Mouse (Mus musculus) lung, postnatal 0 days (tissue): ENCODE data around the gene Cops7a. TPM values are rescaled to one million over a fixed set of nuclear protein-coding genes. Genes with fewer than 3 reads are reported as not detected.
A peak's percentile ranks its signal among the peaks of the same experiment; 100 is the strongest.

Experiments
- ATAC-seq: fragments of 200-750 bp; cut with Nextera tagmentation; 2 replicates; pipeline ENCODE4 v1.8.0; 2017; ENCODE audit warnings: moderate library complexity
- DNase-seq: peaks from one replicate; pipeline ENCODE4 v3.0.0-alpha.2; 2016; ENCODE audit warnings: low spot score
- H3K27ac ChIP-seq: fragments of 300-500 bp; sonication (generic); 2 replicates; pipeline ENCODE4 v1.5.1; 2014; ENCODE audit warnings: antibody characterized with exemption, mild to moderate bottlenecking, low read length, mixed read lengths
- H3K27me3 ChIP-seq: fragments of 300-500 bp; sonication (generic); replicated peaks from 2 replicates; pipeline ENCODE4 v1.6.1; 2014; ENCODE audit warnings: low read length, mixed read lengths; ENCODE audit not compliant: insufficient read depth
- H3K36me3 ChIP-seq: fragments of 300-500 bp; sonication (generic); 2 replicates; pipeline ENCODE4 v1.6.1; 2014; ENCODE audit warnings: low read length, mixed read lengths; ENCODE audit not compliant: insufficient read depth
- H3K4me1 ChIP-seq: fragments of 300-500 bp; sonication (generic); 2 replicates; pipeline ENCODE4 v1.6.1; 2014; ENCODE audit warnings: antibody characterized with exemption, low read depth, low read length, mixed read lengths; ENCODE audit not compliant: insufficient read depth
- H3K4me2 ChIP-seq: fragments of 300-500 bp; sonication (generic); replicated peaks from 2 replicates; pipeline ENCODE4 v1.6.1; 2014; ENCODE audit warnings: low read depth, mild to moderate bottlenecking, low read length, moderate library complexity, mixed read lengths
- H3K4me3 ChIP-seq: fragments of 300-500 bp; sonication (generic); 2 replicates; pipeline ENCODE4 v1.5.1; 2014; ENCODE audit warnings: low read depth, low read length
- H3K9ac ChIP-seq: fragments of 300-500 bp; sonication (generic); replicated peaks from 2 replicates; pipeline ENCODE4 v1.6.1; 2014; ENCODE audit warnings: low read depth, mild to moderate bottlenecking
- H3K9me3 ChIP-seq: fragments of 300-500 bp; sonication (generic); 2 replicates; pipeline ENCODE4 v1.6.1; 2016; ENCODE audit warnings: low read length, mixed read lengths
- CTCF ChIP-seq: IDR thresholded peaks from 2 replicates; pipeline ENCODE4 v1.5.1; 2016; ENCODE audit warnings: antibody characterized with exemption, mild to moderate bottlenecking
- EP300 ChIP-seq: IDR thresholded peaks from 2 replicates; pipeline ENCODE4 v1.6.1; 2016; ENCODE audit warnings: antibody characterized with exemption, mild to moderate bottlenecking, control low read depth
- WGBS: fragments of 180-500 bp; shearing (Covaris S2); extraction: QIAGEN DNeasy Blood & Tissue Kit; methylation state at CpG from one replicate; pipeline ENCODE4 v1.1.7; 2014; 5-methylcytosine and 5-hydroxymethylcytosine counted together
- polyA plus RNA-seq: library from polyadenylated mRNA; unstranded; fragments of >200 nt; fragmentation: Nextera tagmentation; extraction: Ambion mirVana; gene quantifications from 2 replicates; pipeline ENCODE4 v1.2.1, GENCODE M21; 2015

The Cops7a gene
- polyA plus RNA-seq, 1 experiment from 2014 or later, result 118 TPM

- Histone ChIP-seq H3K4me3 (peak overlapping the region; percentile 84), H3K9ac (peak overlapping the region; percentile 87), H3K36me3 (0 out of 2 replicates have a peak, but pooled peaks cover 2% of the 10 kb centered on the region), H3K27me3 (no peaks in the 10 kb centered on the region), H3K4me2 (peak overlapping the region; percentile 82), H3K9me3 (no peaks in the 10 kb centered on the region), H3K27ac (peak overlapping the region; percentile 89), H3K4me1 (peaks cover 5% of the 10 kb centered on the region)
- DNase-seq (no peak), ATAC-seq (no peak)
- WGBS, result 9% methylated on average over 15 of the region's 15 CpGs
- TF ChIP-seq CTCF, result no peak
- peak; percentile 10; the same call in 1 of the 2 replicates for TF ChIP-seq EP300
Measured at GRCm38 (mm10) chr6:124965747-124966146, 409 bp upstream of the Cops7a start.

DNA sequence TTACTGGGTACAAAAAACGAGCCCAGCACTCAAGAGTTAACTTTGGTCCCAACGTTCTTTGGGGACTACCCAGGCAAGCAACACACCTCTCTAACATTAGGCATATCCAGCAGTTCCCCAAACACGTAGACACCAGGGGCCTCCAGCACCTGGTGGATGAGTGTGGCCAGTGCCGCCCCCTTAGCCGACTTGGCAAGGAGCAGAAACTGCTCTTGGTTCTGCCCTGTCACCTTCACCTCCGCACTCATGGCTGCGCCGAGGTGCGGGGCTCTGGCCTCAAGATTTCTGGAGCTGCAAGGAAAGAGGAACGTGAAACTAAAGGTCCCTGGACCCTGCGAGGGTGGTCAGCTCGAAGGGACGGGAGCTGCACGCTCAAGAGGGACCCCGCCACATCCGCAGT, 700 bp downstream of the Cops7a start:
- Histone ChIP-seq H3K4me3 (peak overlapping the region; percentile 84), H3K27ac (peak overlapping the region; percentile 89; the same call in 1 of the 2 replicates), H3K4me2 (peak overlapping the region; percentile 82), H3K27me3 (no peaks in the 10 kb centered on the region), H3K9me3 (no peaks in the 10 kb centered on the region), H3K9ac (peak overlapping the region; percentile 87), H3K4me1 (peaks cover 5% of the 10 kb centered on the region), H3K36me3 (0 out of 2 replicates have a peak, but pooled peaks cover 11% of the 10 kb centered on the region)
- peak; percentile 0; the same call in 1 of the 2 replicates for ATAC-seq
- peak; percentile 42 for DNase-seq
- TF ChIP-seq CTCF, result peak; percentile 8; the same call in 1 of the 2 replicates
- no peak for TF ChIP-seq EP300
- 28% methylated on average over 16 of the region's 16 CpGs for WGBS

- Histone ChIP-seq H3K4me3 (no peak overlapping the region), H3K4me1 (peaks cover 5% of the 10 kb centered on the region), H3K9ac (no peak overlapping the region), H3K27me3 (no peaks in the 10 kb centered on the region), H3K36me3 (peaks cover 23% of the 10 kb centered on the region; the same call in 1 of the 2 replicates), H3K27ac (no peak overlapping the region), H3K4me2 (no peak overlapping the region), H3K9me3 (no peaks in the 10 kb centered on the region)
- ATAC-seq, result no peak
- no peak for TF ChIP-seq EP300
- no peak for TF ChIP-seq CTCF
- 93% methylated on average over 12 of the region's 12 CpGs for WGBS
- no peak for DNase-seq
Measured at GRCm38 (mm10) chr6:124961021-124961420, 4.3 kb downstream of the Cops7a start.

- Histone ChIP-seq H3K27ac (no peak overlapping the region), H3K9me3 (no peaks in the 10 kb centered on the region), H3K36me3 (peaks cover 23% of the 10 kb centered on the region; the same call in 1 of the 2 replicates), H3K4me1 (peaks cover 5% of the 10 kb centered on the region), H3K27me3 (no peaks in the 10 kb centered on the region), H3K4me2 (no peak overlapping the region), H3K9ac (no peak overlapping the region), H3K4me3 (no peak overlapping the region)
- 95% methylated on average over 13 of the region's 13 CpGs for WGBS
- DNase-seq (no peak), ATAC-seq (no peak)
- TF ChIP-seq EP300, result no peak
- TF ChIP-seq CTCF, result no peak
Measured at GRCm38 (mm10) chr6:124959960-124960359, 5.4 kb downstream of the Cops7a start.

- Histone ChIP-seq H3K36me3 (peaks cover 23% of the 10 kb centered on the region; the same call in 1 of the 2 replicates), H3K9ac (no peak overlapping the region)
- peak; percentile 85 for ATAC-seq
Measured at GRCm38 (mm10) chr6:124958127-124958526, 7.2 kb downstream of the Cops7a start.

GRCm38 (mm10) chr6:124955212-124955611, 10.1 kb downstream of the Cops7a start:
- 95% methylated on average over 4 of the region's 4 CpGs for WGBS
- Histone ChIP-seq H3K4me1 (no peaks in the 10 kb centered on the region), H3K27ac (no peak overlapping the region), H3K4me3 (no peak overlapping the region), H3K4me2 (no peak overlapping the region), H3K36me3 (peaks cover 16% of the 10 kb centered on the region; the same call in 1 of the 2 replicates), H3K9ac (no peak overlapping the region), H3K9me3 (no peaks in the 10 kb centered on the region), H3K27me3 (no peaks in the 10 kb centered on the region)
- TF ChIP-seq EP300 (no peak), CTCF (no peak)
- no peak for ATAC-seq
- no peak for DNase-seq

More at GRCm38 (mm10) chr6:124958127-124958526, 7.2 kb downstream of the Cops7a start:
- Histone ChIP-seq H3K4me2 (no peak overlapping the region), H3K27ac (no peak overlapping the region), H3K4me3 (no peak overlapping the region), H3K4me1 (no peaks in the 10 kb centered on the region), H3K27me3 (no peaks in the 10 kb centered on the region), H3K9me3 (no peaks in the 10 kb centered on the region)
- TF ChIP-seq EP300, result no peak
- no peak for TF ChIP-seq CTCF
- WGBS, result 66% methylated on average over 3 of the region's 3 CpGs
- peak; percentile 51 for DNase-seq
